Mouse (Mus musculus) adrenal gland, adult 8-10 months (tissue): ENCODE measurements around the gene Gm48551. TPM values are rescaled to one million over a fixed set of nuclear protein-coding genes. Genes with fewer than 3 reads are reported as not detected.

Source experiments
- DNase-seq: peaks from one replicate; pipeline ENCODE4 v3.0.0; 2022
- microRNA-seq, 2 experiments: library from miRNA; unstranded; fragments of <30 nt; microRNA quantifications; one replicate each; pipeline ENCODE4 v1.2.0; 2022
- total RNA-seq, 4 experiments: library from RNA; stranded (reverse); gene quantifications; 2 replicates each; pipeline ENCODE4 v1.2.4; 2022

The Gm48551 gene
- total RNA-seq, 4 experiments from 2014 or later, result 0.65 to 2.9 (median 1.0) TPM

DNA sequence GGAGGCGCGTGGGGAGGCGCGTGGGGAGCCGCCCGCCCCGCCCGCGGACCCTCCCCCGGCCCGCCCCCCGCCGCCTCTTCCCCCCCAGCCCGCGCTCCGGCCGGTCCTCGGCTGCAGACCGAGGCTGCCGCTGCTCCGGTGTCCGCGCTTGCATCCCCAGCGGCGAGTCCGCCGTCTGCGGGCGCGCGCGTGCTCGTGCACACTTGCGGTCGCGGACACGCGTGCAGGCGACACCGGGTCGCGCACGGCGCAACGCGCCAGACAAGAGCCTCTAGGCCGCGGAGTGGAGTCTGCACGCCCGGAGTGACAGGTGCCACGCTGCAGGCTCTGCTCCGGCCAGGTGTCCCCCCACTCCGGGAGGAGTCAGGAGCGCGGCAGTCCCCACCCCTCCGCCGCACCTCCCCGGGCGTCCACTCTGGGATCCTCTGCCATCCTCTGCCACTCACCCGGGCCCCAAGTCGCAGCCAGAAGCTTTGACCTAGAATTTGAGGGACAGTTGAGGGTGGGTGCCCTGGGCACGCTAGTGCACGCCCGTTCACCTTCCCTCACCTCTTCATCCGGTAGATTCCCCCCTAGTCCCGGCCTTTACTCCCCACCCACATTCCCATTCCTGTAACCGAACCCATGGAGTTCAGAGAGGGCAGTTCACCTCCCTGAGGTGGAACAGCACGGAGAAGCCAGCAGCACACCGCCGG, 46.7 kb downstream of the Gm48551 start:
- DNase-seq, result peak; percentile 63

DNA sequence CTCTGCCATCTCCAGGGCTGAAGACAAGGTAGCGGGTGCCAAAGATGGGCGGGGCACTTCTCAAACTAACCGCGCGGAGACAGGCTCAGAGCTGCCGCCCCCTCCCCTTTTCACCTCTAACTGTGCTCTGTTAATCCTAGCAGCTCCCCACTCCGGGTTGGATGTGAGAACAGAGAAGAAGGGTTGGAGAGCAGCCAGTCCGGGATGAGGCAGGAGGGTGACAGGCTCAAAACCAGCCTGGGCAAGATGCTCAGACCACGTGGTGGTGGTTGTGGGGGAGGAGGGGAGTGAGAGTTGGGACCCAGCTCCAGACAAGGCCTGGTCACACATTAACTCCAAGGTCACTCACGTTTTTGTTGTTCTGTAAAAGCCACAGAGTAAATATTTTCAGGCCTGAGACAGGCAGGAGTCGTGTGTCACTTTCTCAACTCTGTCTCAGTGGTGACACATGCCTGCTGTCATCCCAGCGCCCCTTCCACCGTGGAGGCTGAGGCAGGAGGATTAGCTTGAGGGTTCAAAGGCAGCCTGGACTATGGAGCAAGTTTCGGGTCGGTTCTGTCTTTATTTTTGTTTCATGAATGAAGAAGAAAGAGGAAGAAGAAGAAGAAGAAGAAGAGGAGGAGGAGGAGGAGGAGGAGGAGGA, 47.4 kb downstream of the Gm48551 start:
- peak; percentile 44 for DNase-seq

DNA sequence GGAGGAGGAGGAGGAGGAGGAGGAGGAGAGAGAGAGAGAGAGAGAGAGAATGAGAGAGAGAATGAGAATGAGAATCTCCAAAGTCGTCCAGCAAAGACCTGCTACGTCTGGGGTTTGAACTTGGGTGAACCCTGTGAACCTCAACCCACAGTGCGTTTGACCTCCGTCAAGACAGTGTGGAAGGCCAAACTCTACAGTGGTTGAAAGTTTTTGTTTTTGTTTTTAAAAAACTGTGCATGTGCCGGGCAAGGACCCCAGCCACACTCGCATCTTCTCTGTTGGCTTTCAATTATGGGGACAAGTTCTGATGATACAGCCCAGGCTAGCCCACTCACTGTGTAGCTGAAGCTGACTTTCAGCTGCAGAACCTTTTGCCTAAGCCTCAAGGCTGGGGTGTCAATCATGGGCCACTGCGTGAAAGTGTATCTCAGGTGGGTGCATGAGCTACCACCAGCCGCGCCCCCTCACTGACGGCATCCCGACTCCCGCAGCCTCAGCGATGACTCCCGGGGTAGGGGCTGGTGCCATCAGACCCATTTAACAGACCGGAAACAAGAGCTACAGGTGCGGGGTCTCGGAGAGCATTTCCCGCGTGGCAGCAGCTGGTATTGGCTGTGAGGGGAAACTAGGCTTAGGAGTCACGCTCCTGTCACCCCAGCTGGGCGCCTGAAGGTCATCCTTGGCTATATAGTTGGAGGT, 48.1 kb downstream of the Gm48551 start:
- DNase-seq, result peak; percentile 46

DNA sequence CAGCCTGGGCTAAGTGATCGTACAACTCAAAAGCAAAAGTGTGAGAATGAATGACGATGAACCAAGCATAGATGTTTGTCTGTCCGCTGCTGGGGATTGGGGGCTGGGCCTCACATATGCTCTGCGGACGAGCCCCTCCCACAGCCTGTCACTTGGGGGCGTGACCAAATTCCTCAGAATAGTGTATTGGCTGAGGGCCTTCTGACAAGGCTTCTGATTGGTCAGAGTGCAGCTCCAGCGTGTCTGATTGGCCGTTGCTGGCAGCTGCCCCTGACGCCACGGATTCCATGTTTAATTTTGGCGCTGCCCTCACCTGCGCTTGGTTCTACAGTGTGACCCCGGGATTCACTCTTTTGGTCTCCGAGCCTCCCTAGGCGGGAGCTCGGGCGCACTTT, 48.6 kb downstream of the Gm48551 start:
- peak; percentile 93 for DNase-seq

DNA sequence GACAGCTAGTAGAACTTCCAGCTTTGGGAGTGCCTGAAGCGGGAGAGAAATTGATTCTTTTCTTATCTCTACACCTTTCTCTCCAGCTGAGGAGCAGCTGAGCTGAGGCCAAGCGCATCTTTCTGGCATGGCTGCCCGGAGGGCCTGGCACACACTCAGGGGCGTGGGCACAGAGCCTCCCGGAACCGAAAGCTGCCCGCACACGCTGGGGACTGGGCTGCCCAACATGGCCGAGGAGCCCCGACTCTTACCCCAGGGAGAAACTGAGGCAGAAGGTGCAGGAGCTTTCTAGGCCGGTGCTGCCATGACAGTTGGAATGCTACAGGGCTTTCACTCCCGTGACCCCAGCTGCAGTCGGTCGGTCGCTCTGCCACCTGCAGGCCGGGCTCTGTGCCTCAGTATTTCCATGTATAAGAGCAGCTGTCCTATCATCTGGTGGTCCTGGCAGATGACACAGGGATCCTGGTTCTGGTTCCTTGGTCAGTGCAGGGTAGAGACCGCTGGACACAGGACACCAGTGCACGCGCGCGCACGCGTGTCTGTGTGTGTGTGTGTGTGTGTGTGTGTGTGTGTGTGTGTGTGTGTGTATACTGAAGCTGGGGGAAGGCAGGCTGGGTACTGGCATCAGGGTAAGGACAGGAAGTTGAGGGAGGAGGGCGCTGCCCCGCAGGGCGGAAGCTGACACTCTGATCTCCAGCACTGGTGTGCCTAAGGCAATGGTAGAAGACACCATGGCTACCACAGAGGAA, 49.4 kb downstream of the Gm48551 start:
- DNase-seq, result no peak

DNA sequence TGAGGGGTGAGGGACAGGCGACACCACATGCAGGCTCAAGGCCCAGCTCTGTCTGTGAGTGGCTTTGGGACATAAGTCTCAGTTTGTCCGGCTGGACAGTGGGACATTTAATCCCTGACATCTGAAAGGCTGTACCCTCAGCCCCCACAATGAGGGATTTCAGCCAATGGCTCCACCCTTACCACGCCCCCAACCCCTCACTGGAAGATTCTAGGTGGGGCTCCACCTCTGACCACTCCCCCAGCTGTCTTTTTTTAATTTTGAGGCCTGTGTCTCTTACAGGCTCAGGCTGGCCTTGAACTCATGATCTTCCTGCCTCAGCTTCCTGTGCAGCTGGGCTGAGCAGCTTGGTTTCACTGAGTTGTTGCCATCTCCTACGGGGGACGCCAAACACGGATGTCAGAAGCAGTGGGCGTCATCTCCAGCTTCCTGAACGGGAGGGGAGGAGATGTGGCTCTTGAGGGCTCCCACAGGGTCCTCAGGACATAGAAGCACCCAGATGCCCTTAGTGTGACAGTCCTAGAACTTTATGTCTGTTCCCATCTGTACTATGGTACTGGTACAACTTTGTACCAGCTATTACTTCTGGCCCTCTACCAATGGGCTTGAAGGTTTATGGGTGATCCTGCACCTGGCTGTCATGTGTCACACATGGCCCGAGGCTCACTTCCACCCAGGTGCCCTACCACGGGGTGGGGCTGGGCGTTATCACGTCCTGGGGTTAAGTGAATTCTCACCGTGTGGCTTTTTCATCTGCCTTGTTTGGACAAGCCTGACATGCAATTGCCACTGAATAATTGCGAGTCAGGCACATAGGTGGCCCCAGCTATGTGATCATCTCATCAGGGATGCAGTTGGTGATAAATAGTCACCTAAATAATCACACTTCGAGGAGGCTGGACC, 50.3 kb downstream of the Gm48551 start:
- DNase-seq, result no peak

DNA sequence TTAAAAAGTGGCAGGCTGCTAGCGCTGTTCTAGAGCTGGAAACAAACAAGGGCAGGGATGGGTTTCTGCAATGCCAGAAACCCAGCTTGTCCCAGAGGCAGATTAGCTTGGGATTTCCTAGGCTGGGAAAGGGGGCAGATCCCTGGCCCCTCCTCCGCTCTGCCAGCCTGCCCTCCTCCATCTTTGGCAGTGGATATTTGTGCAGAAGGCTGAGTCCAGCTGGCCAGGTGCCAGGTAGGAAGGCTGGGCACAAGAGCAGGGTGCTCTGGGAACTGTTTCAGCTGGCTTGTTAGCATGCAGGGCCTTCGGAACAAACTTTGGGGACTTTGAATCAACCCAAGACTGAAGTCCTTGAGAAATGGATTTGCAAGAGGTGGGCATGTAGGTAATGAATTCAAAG, 51.2 kb downstream of the Gm48551 start:
- peak; percentile 69 for DNase-seq

DNA sequence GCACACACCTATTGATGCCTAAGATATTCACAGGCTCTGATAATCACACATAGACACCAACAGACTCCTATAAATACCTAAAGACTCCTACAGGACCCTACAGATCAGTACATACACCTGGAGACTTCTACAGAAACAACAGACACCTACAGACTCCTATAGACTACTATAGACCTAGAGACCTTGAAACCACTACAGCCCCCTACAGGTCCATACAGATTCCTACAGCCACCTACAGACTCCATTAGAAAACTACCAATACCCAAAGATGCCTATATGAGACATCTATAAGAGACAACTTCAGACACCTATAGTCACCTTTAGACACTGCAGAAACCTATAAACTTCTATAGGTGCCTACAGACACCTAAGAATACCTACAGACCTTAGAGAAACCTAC, 56.8 kb downstream of the Gm48551 start:
- no peak for DNase-seq

Small RNAs within 50 kb of the gene (microRNA-seq; reads per million reads assigned to microRNA genes)
- 0.18 to 0.34 reads per million in 2 experiments for gene Mir1191b
- gene Mir6913, result 0 to 0.17 reads per million in 2 experiments

Other genes starting within 250 kb of the Gm48551 start
- gene Zbtb7a, start 249.2 kb upstream of the Gm48551 start, total RNA-seq, result 10 to 100 TPM; 86.5 to 94.0 (median 92.3) TPM
- 10 to 100 TPM; 22.8 to 32.5 (median 30.1) TPM for gene Pias4, start 216.5 kb upstream of the Gm48551 start, total RNA-seq
- gene Eef2, start 207.8 kb upstream of the Gm48551 start, total RNA-seq, result 1,000 to 10,000 TPM; 1,447 to 1,655 (median 1,598) TPM
- gene Dapk3, start 201.5 kb upstream of the Gm48551 start, total RNA-seq, result 10 to 100 TPM; 67.7 to 88.0 (median 81.8) TPM
- gene 4930442H23Rik, start 200.6 kb upstream of the Gm48551 start, total RNA-seq, result not detected
- gene Nmrk2, start 182.4 kb upstream of the Gm48551 start, total RNA-seq, result not detected
- gene Atcay, start 153.6 kb upstream of the Gm48551 start, total RNA-seq, result 1 to 10 TPM; 3.8 to 6.4 (median 4.4) TPM
- 10 to 100 TPM; 27.6 to 35.6 (median 30.0) TPM for gene Zfr2, start 151.3 kb upstream of the Gm48551 start, total RNA-seq
- gene Matk, start 131.5 kb upstream of the Gm48551 start, total RNA-seq, result 1 to 10 TPM in 3 of 4 experiments, under 1 TPM in 1; 0.67 to 2.1 (median 1.5) TPM
- gene Mrpl54, start 117.5 kb upstream of the Gm48551 start, total RNA-seq, result 100 to 1,000 TPM; 100 to 139 (median 113) TPM
- 10 to 100 TPM; 61.9 to 72.3 (median 66.4) TPM for gene Apba3, start 117.5 kb upstream of the Gm48551 start, total RNA-seq
- under 1 TPM; 0.22 to 0.81 (median 0.29) TPM for gene Tjp3, start 92.9 kb upstream of the Gm48551 start, total RNA-seq
- 10 to 100 TPM; 42.6 to 61.1 (median 53.3) TPM for gene Pip5k1c, start 91.5 kb upstream of the Gm48551 start, total RNA-seq
- 10 to 100 TPM; 37.7 to 47.5 (median 42.5) TPM for gene Cactin, start 63.4 kb upstream of the Gm48551 start, total RNA-seq
- 10 to 100 TPM; 35.6 to 52.1 (median 42.0) TPM for gene Tbxa2r, start 55.7 kb upstream of the Gm48551 start, total RNA-seq
- 10 to 100 TPM in 2 of 4 experiments, 1 to 10 TPM in 2; 3.7 to 17.7 (median 9.3) TPM for gene Gipc3, start 41.2 kb upstream of the Gm48551 start, total RNA-seq
- 100 to 1,000 TPM in 3 of 4 experiments, 10 to 100 TPM in 1; 94.2 to 121 (median 112) TPM for gene Hmg20b, start 34.0 kb upstream of the Gm48551 start, total RNA-seq
- 10 to 100 TPM; 18.3 to 25.7 (median 22.0) TPM for gene Mfsd12, start 27.0 kb upstream of the Gm48551 start, total RNA-seq
- gene 4930404N11Rik, start 18.6 kb upstream of the Gm48551 start, total RNA-seq, result 1 to 10 TPM; 1.6 to 5.3 (median 2.4) TPM
- 10 to 100 TPM; 47.1 to 52.7 (median 49.9) TPM for gene Fzr1, start 6.0 kb upstream of the Gm48551 start, total RNA-seq
- 10 to 100 TPM; 49.8 to 60.2 (median 55.0) TPM for gene Dohh, start within 50 bp of the Gm48551 start, total RNA-seq
- 1 to 10 TPM; 2.0 to 4.2 (median 2.6) TPM for gene Gm48552, start 4.5 kb downstream of the Gm48551 start, total RNA-seq
- gene Smim24, start 8.6 kb downstream of the Gm48551 start, total RNA-seq, result 1 to 10 TPM in 2 of 4 experiments, under 1 TPM in 2; 0.78 to 2.0 (median 0.96) TPM
- gene Nfic, start 71.2 kb downstream of the Gm48551 start, total RNA-seq, result 100 to 1,000 TPM; 113 to 191 (median 144) TPM
- gene Celf5, start 98.2 kb downstream of the Gm48551 start, total RNA-seq, result 1 to 10 TPM in 3 of 4 experiments, under 1 TPM in 1; 0.17 to 2.5 (median 1.7) TPM
- gene Ncln, start 111.9 kb downstream of the Gm48551 start, total RNA-seq, result 100 to 1,000 TPM; 115 to 136 (median 123) TPM
- 1 to 10 TPM in 2 of 4 experiments, under 1 TPM in 2; 0.56 to 1.7 (median 0.92) TPM for gene S1pr4, start 115.7 kb downstream of the Gm48551 start, total RNA-seq
- 1 to 10 TPM in 3 of 4 experiments, under 1 TPM in 1; 0.70 to 2.2 (median 1.6) TPM for gene Gna15, start 139.8 kb downstream of the Gm48551 start, total RNA-seq
- 100 to 1,000 TPM in 2 of 4 experiments, 10 to 100 TPM in 2; 90.2 to 105 (median 98.1) TPM for gene Gna11, start 160.7 kb downstream of the Gm48551 start, total RNA-seq
- gene Aes, start 175.0 kb downstream of the Gm48551 start, total RNA-seq, result 1,000 to 10,000 TPM in 3 of 4 experiments, 100 to 1,000 TPM in 1; 989 to 1,424 (median 1,166) TPM
- gene Tle2, start 190.1 kb downstream of the Gm48551 start, total RNA-seq, result 100 to 1,000 TPM in 2 of 4 experiments, 10 to 100 TPM in 2; 50.6 to 211 (median 117) TPM
- 100 to 1,000 TPM in 2 of 4 experiments, 10 to 100 TPM in 2; 32.2 to 138 (median 85.6) TPM for gene Tle6, start 216.6 kb downstream of the Gm48551 start, total RNA-seq
- gene BC025920, start 221.8 kb downstream of the Gm48551 start, total RNA-seq, result 1 to 10 TPM; 1.2 to 1.7 (median 1.3) TPM
- gene Sirt6, start 243.3 kb downstream of the Gm48551 start, total RNA-seq, result 10 to 100 TPM; 14.7 to 34.5 (median 26.5) TPM
- 10 to 100 TPM; 24.6 to 58.2 (median 46.7) TPM for gene Ankrd24, start 244.1 kb downstream of the Gm48551 start, total RNA-seq